In genomic region chr7:74055753-74056152, GRCm38 (mm10) we compare ENCODE assay signal across 21 mouse cellular contexts. TPM values are rescaled to one million over a fixed set of nuclear protein-coding genes. Genes with fewer than 3 reads are reported as not detected.
A peak's percentile ranks its signal among the peaks of the same experiment; 100 is the strongest.
DNase-seq lines count a peak whose midpoint lies in the region; ATAC-seq lines count a peak whose summit lies in the region.
"Had no signal": no experiment of that assay in that cellular context is flagged by ENCODE, and none has a peak within 500 bp of the region (broad histone marks: within the 10 kb centered on the region; RNA-seq: fewer than 3 reads in every experiment).

No protein-coding gene starts in this region.

- no peak overlapping the region for H3K9ac ChIP-seq in liver, embryonic 11.5 days (ENCODE audit: low read depth, low read length)
- H3K9ac ChIP-seq: heart, embryonic 15.5 days; liver, postnatal 0 days had no signal

- H3K4me2 ChIP-seq in liver, embryonic 11.5 days: no peak overlapping the region
- H3K4me2 ChIP-seq: heart, embryonic 15.5 days had no signal

- no peaks in the 10 kb centered on the region for H3K27me3 ChIP-seq in liver, embryonic 11.5 days (replicated peaks; ENCODE audit: control insufficient read depth, insufficient read depth, low read length)
- H3K27me3 ChIP-seq: heart, embryonic 15.5 days; Patski had no signal

- H3K4me3 ChIP-seq in liver, embryonic 11.5 days (ENCODE audit: low read depth, low read length): no peak overlapping the region
- H3K4me3 ChIP-seq: embryonic facial prominence, embryonic 10.5 days; heart, embryonic 15.5 days had no signal

- H3K27ac ChIP-seq in liver, embryonic 11.5 days (ENCODE audit: low read depth, low read length): no peak overlapping the region
- H3K27ac ChIP-seq: embryonic facial prominence, embryonic 10.5 days; heart, embryonic 15.5 days; macrophage had no signal

- no peaks in the 10 kb centered on the region for H3K9me3 ChIP-seq in liver, embryonic 11.5 days (ENCODE audit: control insufficient read depth, low read length)
- H3K9me3 ChIP-seq: embryonic facial prominence, embryonic 10.5 days; heart, embryonic 15.5 days had no signal

- no peak for ATAC-seq in liver, embryonic 11.5 days (replicated peaks; ENCODE audit: low FRiP score)
- no peak for ATAC-seq in CD4-positive, CD25-positive, alpha-beta regulatory T cell, adult 4 months
- ATAC-seq: intestine, postnatal 0 days; liver, postnatal 0 days; lung, postnatal 0 days; midbrain, embryonic 16.5 days; Patski had no signal

- H3K4me1 ChIP-seq in liver, embryonic 11.5 days (replicated peaks; ENCODE audit: control insufficient read depth, insufficient read depth, low read length): no peaks in the 10 kb centered on the region
- H3K4me1 ChIP-seq: embryonic facial prominence, embryonic 10.5 days; heart, embryonic 15.5 days had no signal

- WGBS in liver, embryonic 11.5 days: 80% methylated on average over 3 of the region's 3 CpGs

- intact Hi-C loops in heart, postnatal 14 days (cut with DNase I): no loop called here

- peak; percentile 22 for DNase-seq in heart, adult 11 months
- no peak for DNase-seq in heart, postnatal 14 days
- peak; percentile 76 for DNase-seq in Muller cell, postnatal 12 days (ENCODE audit: inconsistent ontology term)
- peak; percentile 52 to 63 for DNase-seq in cerebellum, adult 18-20 months
- peak; percentile 74 to 82 for DNase-seq in cerebellum, postnatal 14 days
- DNase-seq in liver, embryonic 11.5 days (ENCODE audit: low spot score): no peak
- DNase-seq in kidney, adult 11 months: no peak
- DNase-seq: heart, postnatal 4 days; kidney, postnatal 4 days; liver, postnatal 0 days; right cerebral cortex, adult 18-20 months; thymus, adult 2 months had no signal

- no peaks in the 10 kb centered on the region for H3K36me3 ChIP-seq in liver, embryonic 11.5 days (ENCODE audit: control insufficient read depth, insufficient read depth, low read length)
- H3K36me3 ChIP-seq: embryonic facial prominence, embryonic 10.5 days; heart, embryonic 15.5 days had no signal

RNA-seq across cellular contexts. Expression of gene St8sia2, which starts 42.3 kb away (rescaled TPM):
- total RNA-seq in heart, postnatal 14 days (2021): 1 to 10 TPM in 1 of 2 experiments, under 1 TPM in 1; 0.68 to 1.0 TPM
- polyA plus RNA-seq in liver, embryonic 11.5 days (2014; fragmentation: Nextera tagmentation; extraction: Ambion mirVana): 3.4 and 3.5 TPM in 2 replicates
- polyA plus RNA-seq in CD4-positive, CD25-positive, alpha-beta regulatory T cell, adult 4 months (2017; shearing (Covaris generic)): not detected
- total RNA-seq: liver, adult 2 months had no signal
- polyA plus RNA-seq: liver, postnatal 0 days; macrophage had no signal

Comparison
In these comparisons a context has a peak if more than half of its experiments do, and no peak if none do; other contexts are left out.
1. DNase-seq: peak in heart, adult 11 months (single experiment), Muller cell, postnatal 12 days (single experiment), cerebellum, adult 18-20 months (2 of 2) and cerebellum, postnatal 14 days (2 of 2); none in heart, postnatal 14 days (0 of 2), liver, embryonic 11.5 days (single experiment) and kidney, adult 11 months (single experiment).